Mouse (Mus musculus): ENCODE measurements around the gene Ccdc14. TPM values are rescaled to one million over a fixed set of nuclear protein-coding genes. Genes with fewer than 3 reads are reported as not detected.
"Not testable (repeated sequence)": the region's sequence is repeated elsewhere in the genome, so short reads cannot be mapped to it uniquely, and the experiment has no call there.

Gene Ccdc14
- polyA plus RNA-seq, 2 experiments from 2014 or later = 2.9 to 3.1 TPM

DNA sequence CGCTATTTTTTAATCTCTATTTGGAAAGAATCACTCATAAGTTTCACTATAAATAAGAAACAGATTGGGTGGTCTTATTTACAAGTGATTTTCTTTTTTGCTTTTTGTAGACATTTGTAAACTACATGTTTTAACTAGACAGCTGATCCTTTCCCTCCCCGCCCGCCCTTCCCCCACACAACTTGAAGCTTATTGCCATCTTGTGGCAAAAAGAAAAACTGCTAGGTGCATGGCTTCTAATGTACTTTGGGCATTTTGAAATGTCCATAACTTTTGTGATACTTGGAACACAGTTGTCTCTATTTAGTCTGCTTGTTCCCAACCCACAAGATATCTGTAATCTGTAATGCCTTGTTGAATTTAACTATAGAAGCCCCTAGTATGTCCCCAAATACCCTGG lies 21.1 kb downstream of the Ccdc14 start:
- ATAC-seq = no peak

- ATAC-seq = no peak
Measured at GRCm38 (mm10) chr16:34725156-34725555, 34.7 kb downstream of the Ccdc14 start.

GRCm38 (mm10) chr16:34728610-34729009 lies 38.2 kb downstream of the Ccdc14 start:
- ATAC-seq = not testable (repeated sequence)

DNA sequence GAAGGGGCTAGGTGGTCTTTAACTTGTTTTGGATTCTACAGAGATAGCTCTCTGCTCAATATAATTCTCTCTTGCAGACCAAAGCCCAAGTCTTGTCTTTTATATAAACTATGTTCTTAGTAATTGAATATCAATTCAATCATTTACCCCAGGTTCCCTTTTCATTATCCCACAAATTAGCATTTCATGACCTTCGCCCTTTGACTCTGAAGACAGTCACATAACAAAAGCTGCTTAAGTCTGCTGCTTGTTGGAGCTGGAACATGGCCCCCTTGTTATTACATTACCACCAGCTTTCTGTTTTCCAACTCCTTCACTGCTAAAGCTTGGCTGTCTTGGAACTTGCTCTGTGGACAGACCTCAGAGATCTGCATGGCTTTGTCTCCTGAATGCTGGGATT lies 39.0 kb downstream of the Ccdc14 start:
- ATAC-seq = no peak

DNA sequence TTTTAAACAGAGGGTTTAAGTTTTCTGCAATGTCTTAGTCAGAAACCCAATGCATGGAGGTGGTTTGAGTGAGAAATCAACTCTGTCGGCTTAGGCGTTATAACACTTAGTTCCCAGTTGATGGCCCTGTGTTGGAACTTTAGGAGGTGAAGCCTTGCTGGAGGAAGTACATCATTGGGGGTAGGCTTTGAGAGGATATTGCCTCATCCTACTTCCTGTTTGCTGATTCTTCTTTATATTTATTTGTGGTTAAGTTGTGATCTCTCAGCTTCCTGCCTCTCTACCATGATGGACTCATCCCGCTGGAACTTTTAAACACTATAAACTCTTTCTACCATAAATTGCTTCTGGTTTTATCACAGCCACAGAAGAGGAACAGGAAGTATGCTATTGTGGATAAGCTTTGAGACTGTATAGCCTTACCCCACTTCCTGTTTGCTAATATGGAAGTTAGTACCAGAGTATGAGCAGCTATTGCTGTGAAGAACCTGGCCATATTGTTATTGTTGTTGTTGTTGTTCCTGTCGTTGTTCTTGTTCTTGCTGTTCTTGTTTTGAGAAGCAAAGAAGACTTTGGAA lies 48.3 kb downstream of the Ccdc14 start:
- no peak for ATAC-seq

DNA sequence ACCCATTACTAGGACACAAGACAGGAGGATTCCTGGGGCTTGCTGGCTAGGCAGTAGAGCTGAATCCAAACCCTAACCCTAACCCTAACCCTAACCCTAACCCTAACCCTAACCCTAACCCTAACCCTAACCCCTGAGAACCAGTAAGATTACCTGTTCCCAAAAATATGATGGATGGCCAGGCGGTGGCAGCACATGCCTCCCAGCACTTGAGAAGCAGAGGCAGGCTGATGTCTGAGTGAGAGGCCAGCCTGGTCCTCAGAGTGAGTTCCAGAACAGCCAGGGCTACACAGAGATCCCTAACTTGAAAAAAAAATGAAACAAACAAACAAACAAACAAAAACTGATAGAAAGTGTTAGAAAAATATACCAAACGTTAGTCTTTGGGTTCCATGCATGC lies 52.5 kb downstream of the Ccdc14 start:
- ATAC-seq = no peak

DNA sequence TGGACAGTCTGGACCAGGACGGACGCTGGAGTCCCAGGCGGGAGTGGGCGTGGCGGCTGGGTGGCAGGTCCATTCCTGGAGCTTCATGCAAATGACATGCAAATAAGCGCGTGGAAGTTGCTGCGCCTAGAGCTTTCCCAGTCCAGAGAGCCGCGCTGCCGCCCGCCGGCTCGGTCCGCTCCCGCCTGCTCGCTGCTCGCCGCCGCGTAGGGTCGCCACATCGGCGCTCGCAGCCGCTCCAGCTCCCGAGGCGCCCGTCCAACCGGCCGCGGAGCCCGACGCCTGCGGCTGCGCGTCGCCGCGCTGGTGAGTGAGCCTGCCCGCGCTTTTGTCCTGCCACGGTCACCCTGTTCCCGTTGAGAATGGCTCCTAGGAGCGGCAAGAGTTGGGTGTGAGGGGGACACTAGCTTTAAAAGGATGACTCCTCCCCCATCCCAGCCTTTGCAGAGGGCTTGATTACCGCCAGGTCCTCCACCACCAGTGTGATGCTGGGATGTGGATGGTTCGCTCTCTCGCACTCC lies 54.7 kb downstream of the Ccdc14 start, which contains the start of gene Mylk:
Gene Mylk (plus strand): TSS at position 146 of the 521 bp plus-strand sequence.
- ATAC-seq = no peak

- ATAC-seq = no peak
Measured at GRCm38 (mm10) chr16:34748081-34748720, 57.8 kb downstream of the Ccdc14 start.

- no peak for ATAC-seq
Measured at GRCm38 (mm10) chr16:34749536-34749935, 59.1 kb downstream of the Ccdc14 start.

DNA sequence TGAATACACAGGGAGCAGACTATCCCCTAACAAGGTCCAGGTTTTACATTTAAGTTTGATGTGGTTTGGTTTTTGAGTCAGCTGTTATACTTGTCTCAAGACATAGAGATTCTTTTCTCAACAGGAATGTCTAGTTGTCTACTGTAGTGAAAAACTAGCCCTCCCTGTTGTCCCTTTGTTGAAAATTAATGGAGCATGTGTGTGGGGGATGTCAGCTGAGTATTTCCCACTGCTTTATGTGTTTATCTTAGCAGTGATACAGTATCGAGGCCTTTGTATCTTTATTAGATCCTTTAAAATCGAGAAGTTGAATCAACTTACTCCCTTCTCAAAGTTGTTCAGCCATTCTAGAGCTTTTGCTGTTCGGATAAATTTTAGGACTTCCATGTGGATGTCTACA lies 61.6 kb downstream of the Ccdc14 start:
- ATAC-seq = no peak

DNA sequence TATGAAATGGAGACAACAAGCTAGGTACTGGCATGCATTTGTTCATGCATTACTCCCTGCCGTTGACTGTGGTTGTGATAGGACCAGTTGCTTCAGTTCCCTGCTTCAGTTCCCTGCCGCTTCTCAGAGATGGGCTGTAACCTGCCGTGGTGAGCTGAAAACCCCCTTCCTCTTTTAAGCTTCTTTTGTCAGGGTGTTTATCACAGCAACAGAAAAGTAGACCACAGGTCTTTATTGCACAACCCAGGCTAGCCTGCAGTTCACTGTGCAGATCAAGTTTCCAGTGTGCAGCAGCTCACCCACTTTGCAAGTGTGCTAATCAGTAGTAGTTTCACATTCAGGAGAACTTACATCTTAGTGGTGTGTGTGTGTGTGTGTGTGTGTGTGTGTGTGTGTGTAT lies 62.6 kb downstream of the Ccdc14 start:
- ATAC-seq = no peak

- no peak for ATAC-seq
Measured at GRCm38 (mm10) chr16:34756991-34757390, 66.6 kb downstream of the Ccdc14 start.

- ATAC-seq = no peak
Measured at GRCm38 (mm10) chr16:34758205-34758604, 67.8 kb downstream of the Ccdc14 start.

DNA sequence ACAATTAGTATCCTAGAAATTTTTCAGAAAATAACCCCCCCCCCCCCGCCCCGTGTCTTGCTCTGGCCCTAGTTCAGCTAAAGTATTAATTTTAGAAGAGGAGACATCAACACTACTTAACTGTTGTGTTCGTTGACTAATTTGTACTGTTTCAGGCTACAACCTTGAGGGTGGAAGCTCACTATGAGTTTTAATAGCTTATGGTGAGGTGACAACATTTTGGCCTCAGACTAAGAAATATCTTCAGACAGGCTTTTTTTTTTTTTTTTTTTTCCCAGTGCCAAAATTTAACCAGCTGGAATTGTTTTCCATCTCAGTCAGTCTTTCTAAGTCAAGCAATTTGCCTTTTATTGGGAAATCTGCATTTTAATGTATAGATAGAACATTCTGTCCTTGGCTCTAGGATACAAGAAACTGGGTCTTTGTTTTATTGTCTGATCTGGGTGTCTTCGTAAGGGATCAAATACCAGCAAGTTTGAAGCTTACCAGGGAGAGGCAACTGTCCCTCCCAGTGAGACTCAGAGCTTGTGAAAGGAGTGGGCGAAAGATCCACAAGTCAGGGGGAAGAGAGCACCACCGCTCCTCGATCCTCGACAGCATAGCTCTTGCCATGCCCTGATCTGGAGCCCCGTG lies 73.7 kb downstream of the Ccdc14 start:
- ATAC-seq = no peak

- no peak for ATAC-seq
Measured at GRCm38 (mm10) chr16:34765666-34766065, 75.2 kb downstream of the Ccdc14 start.

- ATAC-seq = no peak
Measured at GRCm38 (mm10) chr16:34766193-34766592, 75.8 kb downstream of the Ccdc14 start.

DNA sequence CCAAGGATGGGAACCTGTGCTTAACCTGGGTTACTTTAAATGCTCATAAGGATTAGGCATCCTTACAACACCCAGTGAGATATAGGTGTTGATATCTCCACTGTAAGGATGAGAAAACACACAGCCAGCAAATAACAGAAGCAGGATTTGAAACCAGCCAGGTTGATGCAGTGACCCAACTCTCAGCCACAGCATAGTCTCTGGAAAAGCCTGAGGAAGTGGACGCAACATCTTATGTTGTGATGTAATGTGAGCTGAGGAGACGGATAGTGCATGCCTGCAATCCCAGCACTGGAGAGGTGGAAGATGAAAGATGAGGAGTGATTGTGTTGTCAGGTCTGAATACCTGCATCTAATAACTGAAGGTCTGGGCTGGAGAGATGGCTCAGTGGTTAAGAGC lies 77.0 kb downstream of the Ccdc14 start:
- ATAC-seq = no peak

DNA sequence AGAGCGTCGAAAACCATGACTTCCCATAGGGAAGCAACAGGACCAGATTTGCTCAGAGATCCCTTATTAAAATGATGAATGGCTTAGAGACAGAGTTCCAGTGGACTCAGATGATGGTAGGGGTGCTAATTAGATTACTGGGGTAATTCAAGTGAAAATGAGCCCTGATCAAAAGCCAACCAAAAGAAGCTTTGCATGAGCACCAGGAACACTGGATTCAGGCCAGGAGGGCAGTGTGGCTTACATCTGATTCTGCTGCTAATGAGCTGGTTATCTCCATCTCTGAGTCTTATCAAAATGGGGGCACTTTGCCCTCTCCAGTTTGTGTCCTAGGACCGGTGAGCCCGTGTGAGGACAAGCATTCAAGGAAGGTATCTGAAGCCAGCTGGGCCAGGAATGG lies 78.0 kb downstream of the Ccdc14 start:
- ATAC-seq = no peak

GRCm38 (mm10) chr16:34770127-34770526 lies 79.7 kb downstream of the Ccdc14 start:
- ATAC-seq = no peak

GRCm38 (mm10) chr16:34772445-34773032 lies 82.1 kb downstream of the Ccdc14 start:
- ATAC-seq = no peak

All from activated CD4-positive, CD25-positive, alpha-beta regulatory T cell, adult 4 months (primary cell).